Mouse (Mus musculus): ENCODE data around the gene Tmem236.

Tmem236 gene

GRCm38 (mm10) chr2:14174334-14174733 is at the start of gene Tmem236:
Gene Tmem236 (plus strand): TSS chr2:14174523.
- no peak for DNase-seq (ENCODE audit: extremely low read depth, low read depth)

GRCm38 (mm10) chr2:14126387-14126786 is 47.9 kb upstream of the Tmem236 start:
- DNase-seq (ENCODE audit: extremely low read depth, low read depth): no peak

- DNase-seq (ENCODE audit: extremely low read depth, low read depth): no peak
Observed at GRCm38 (mm10) chr2:14127629-14128028, 46.7 kb upstream of the Tmem236 start.

DNA sequence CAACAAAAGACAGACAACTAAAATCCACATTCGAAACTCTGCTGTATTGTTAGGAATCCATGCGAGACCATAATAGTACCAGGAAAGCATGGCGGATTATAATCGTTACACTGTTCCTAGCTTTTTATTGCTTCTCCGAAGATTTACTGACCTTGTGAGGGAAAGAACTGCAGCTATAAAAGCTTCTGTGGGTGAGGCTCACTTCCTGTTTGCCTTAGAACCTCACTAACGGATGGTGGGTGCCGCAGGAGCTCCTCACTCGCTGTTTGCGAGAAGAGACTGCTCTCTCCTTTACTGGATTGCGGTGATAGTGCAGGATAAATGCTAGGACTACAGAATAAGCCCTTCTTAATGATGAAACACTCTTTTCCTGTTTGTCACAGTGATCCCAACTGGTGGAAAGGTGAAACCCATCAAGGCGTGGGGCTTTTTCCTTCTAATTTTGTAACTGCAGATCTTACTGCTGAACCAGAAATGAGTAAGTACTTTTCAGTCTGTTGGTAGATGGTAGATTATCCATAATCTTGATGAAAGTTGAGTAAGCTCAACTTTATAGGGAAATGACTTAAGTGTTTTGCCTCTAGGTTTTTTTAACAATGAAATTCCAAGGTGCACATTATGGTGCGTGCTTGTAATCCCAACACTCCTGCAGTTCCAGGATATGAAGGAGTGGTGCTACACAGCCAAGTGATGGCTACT is 43.5 kb upstream of the Tmem236 start:
- no peak for DNase-seq (ENCODE audit: extremely low read depth, low read depth)

DNA sequence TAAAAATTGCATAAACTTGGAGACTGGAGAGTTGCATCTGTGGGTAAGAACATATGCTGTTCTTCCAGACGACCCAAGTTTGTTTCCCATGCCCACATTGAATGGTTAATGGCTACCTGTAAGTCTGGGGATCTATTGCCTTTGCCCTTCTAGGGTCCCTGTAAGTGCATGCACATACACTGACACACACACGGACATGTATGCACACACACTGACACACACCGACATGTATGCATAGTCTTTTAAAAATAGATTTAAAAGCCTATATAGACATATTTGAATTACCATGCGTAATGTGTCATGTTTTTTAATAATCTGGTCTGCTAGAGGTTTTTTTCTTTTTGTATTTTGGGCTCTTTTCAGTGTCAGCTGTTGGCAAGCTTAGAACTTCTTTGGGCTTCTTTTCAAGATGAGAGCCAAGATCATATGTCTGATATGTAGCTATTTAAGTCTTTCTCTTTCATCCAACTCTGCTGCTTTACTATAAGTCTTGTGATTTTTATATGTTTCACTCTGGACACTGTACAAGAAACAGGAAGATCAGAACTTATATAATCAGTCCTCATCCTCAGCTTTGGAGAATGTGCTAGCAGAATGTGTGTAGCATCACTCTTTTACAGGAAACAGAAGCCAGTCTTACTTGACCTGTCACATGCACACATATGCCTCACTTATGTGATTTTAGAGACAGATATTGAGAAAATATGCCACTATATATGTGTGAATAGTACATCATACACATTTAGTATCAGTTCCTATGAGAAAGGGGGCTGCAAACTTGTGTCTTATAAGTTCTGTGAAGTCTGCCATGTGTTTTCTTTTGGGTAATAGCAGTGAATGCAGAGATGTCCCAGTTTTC is 41.6 kb upstream of the Tmem236 start:
- no peak for DNase-seq (ENCODE audit: extremely low read depth, low read depth)

- DNase-seq (ENCODE audit: extremely low read depth, low read depth): no peak
Observed at GRCm38 (mm10) chr2:14136906-14137305, 37.4 kb upstream of the Tmem236 start.

- no peak for DNase-seq (ENCODE audit: extremely low read depth, low read depth)
Observed at GRCm38 (mm10) chr2:14139590-14139989, 34.7 kb upstream of the Tmem236 start.

- no peak for DNase-seq (ENCODE audit: extremely low read depth, low read depth)
Observed at GRCm38 (mm10) chr2:14140044-14140443, 34.3 kb upstream of the Tmem236 start.

DNA sequence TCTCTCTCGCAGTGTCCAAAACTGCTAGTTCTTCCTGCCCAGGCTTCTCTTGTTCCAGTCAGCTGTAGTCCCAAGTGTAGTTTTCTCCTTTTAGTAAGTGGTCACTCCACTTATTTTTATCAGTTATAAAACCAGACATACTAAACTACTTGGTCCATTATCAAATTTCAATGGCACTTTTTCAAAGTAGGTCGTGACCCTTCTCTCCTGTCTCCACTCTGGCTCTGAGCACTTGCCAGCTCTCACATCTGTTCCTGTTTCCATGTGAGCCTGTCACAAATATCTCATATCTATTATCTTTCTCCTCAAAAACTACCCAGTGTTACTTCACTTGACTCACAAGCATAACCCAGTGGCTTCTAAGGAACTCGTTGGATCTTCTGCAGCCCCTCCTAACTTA is 29.0 kb upstream of the Tmem236 start:
- DNase-seq (ENCODE audit: extremely low read depth, low read depth): no peak

DNA sequence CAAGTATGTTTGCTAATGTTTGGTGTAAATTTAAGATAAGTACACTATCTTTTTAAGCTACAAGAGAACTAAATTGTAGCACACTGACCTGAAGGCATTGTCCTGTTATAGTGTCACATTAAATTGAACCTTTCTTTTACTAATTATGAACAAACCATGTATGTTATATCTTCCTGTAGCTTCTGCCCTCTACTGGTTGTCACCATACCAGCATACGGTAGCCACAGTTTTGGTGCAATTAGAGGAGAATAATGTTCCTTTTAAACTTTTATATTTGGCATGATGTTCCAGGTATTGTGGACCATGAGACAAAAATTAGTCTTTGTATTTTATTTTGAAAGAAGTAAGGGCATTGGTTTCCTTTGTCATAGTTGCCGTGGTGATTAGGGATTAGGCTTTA is 27.4 kb upstream of the Tmem236 start:
- DNase-seq (ENCODE audit: extremely low read depth, low read depth): peak; percentile 9

DNA sequence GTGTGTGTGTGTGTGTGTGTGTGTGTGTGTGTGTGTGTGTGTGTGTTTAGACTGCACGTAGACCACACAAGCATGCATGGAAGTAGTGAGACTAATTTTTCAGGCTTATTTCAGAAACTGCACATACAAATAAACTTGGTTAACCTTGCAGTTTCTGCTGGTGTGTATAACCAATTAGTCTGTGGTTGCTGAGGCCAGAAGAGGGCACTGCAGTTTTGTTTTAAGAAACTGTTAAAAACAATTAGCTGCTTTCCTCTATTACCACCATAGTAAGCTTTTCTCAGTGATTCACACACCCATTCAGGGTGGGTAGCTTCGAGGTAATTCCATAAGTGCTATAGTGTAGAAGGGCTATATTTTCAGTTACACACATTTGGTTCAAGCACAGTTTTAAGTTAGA is 23.5 kb upstream of the Tmem236 start:
- no peak for DNase-seq (ENCODE audit: extremely low read depth, low read depth)

DNA sequence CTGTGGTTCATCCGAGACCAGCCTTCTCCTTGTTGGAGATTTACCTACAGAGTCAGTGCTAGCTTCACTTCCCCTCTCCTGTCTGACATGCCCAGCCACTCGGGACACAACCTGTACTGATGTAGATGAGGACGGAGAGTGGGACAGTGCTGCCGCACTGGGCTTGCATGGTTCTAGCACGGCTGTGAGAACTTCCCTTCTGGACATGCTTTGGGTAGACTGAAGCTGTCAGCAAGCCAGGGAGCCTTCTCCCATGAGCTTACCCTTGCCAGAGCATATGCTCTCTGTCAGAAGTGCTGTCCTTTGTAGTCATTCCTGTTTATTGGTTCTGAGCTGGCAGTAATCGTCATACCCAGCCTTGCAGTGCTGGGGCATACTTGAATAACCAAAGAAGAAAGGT is 22.5 kb upstream of the Tmem236 start:
- no peak for DNase-seq (ENCODE audit: extremely low read depth, low read depth)

- DNase-seq (ENCODE audit: extremely low read depth, low read depth): no peak
Observed at GRCm38 (mm10) chr2:14159047-14159446, 15.3 kb upstream of the Tmem236 start.

- DNase-seq (ENCODE audit: extremely low read depth, low read depth): no peak
Observed at GRCm38 (mm10) chr2:14159756-14160155, 14.6 kb upstream of the Tmem236 start.

DNA sequence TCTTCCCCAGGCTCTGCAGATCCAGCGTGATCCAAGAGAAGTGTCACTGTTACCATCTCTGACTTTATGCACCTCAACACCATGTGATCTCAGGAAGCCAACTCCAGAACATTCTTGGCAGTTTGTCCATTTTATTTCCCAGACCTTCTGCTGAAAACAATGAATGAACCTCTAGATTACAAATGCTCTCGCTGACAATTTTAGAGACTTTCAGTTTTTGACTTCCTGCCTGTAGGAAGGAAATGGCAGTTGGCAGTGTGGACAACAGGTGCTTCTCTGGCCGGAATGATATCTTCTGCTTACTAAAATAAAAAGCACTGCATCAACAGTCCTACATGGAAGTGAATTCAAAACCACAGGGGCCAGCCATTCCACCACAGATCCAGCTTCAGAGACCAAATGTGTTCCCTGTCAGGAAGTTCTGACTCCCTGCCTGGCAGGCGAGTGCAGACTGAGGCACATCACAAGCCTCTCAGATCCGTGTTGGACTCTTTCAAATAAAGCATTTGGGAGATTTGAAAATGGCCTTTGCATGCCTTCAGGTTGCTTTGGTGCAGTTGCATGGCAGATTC is 9.8 kb upstream of the Tmem236 start:
- DNase-seq (ENCODE audit: extremely low read depth, low read depth): no peak

DNA sequence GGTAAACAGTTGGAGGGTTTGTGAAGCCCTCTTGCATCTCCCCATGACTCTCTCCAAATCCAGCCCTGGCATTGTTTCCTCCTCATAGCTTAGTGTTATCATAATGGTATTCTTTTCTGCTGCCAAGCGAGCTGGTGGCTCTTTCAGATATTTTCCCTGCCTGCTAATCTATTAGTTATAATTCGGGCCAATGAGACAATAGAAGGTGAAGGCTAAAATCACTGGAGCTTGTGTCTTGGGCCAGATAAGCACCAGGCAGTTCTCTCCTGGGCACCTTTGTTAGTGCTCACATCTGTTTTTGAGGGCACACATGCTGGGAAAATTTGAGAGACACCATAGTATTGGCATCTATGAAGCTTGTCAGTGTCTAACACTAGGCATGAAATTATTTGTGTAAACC is 9.3 kb upstream of the Tmem236 start:
- no peak for DNase-seq (ENCODE audit: extremely low read depth, low read depth)

DNA sequence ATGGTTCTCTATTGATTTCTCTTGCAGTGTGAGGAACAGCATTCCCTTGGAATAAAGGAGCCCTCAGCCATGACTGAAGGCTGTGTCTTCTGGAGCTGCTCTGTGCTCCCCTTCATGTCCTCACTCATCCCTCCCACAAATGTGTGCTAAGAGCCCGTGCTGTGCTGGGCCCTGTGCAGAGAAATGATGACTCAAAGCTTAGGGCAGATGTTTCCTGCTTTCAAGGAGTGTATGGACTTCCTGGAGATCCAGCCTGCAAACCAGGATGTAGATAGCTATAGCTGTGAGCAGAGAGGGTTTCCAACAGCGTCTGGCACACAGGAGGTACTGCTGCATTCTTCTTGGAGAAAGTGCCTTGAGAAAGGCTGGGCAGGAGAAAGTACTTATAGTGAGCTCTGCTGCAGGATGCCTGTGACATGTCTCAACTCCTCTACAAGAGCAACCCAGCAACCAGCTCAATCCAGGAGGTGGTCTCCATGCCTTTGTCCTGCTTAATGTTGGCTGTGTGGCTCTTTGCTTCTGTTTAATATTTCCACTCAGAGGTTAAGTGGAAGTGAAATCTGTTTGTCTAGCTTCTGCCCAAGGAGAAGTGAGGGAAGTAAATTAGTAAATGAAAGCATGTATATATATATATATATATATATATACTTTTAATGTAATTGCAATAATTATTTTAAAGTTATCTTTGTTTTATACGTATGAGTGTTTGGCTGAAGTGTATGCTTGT is 8.5 kb upstream of the Tmem236 start:
- no peak for DNase-seq (ENCODE audit: extremely low read depth, low read depth)

DNA sequence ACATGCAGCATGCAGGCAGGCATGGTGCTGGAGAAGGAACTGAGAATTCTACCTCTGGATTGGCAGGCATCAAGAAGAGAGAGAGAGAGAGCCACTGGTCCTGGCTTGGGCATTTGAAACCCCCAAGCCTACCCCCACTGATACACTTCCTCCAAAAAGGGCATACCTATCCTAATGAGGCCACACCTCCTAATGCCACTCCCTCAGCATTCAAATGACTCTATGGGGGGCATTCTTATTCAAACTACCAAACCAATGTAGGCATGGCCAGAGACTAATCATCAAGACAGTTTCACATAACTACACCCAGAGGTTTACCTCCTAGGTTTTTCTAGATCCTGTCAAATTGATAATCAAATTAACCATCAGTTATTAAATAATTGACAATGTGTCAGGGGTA is 6.6 kb upstream of the Tmem236 start:
- DNase-seq (ENCODE audit: extremely low read depth, low read depth): no peak

- DNase-seq (ENCODE audit: extremely low read depth, low read depth): peak; percentile 13
Observed at GRCm38 (mm10) chr2:14176460-14177193, 2.3 kb downstream of the Tmem236 start.

GRCm38 (mm10) chr2:14184375-14184774 is 10.1 kb downstream of the Tmem236 start:
- no peak for DNase-seq (ENCODE audit: extremely low read depth, low read depth)

DNA sequence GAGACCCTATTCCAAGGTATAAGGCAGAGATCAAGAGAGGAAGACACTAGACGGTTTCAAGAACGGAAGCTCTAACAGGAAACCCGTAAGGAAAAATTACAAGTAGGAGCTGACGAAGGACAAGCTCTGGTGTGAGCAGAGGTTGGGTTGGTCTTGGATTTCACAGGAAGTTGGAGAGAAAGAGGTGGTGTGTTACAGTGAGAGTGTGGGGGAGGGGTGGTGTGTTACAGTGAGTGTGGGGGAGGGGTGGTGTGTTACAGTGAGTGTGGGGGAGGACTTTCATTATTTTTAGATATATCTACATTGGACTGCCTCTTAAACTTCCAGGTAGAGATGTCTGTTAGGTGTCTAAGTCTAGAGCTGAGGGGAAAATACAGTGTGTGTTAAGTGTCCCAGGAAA is 16.4 kb downstream of the Tmem236 start:
- DNase-seq (ENCODE audit: extremely low read depth, low read depth): no peak

Data from MEL-GATA-1-ER (cell line).